Mouse (Mus musculus): Measurements from ENCODE around the gene Yipf2.

DNA sequence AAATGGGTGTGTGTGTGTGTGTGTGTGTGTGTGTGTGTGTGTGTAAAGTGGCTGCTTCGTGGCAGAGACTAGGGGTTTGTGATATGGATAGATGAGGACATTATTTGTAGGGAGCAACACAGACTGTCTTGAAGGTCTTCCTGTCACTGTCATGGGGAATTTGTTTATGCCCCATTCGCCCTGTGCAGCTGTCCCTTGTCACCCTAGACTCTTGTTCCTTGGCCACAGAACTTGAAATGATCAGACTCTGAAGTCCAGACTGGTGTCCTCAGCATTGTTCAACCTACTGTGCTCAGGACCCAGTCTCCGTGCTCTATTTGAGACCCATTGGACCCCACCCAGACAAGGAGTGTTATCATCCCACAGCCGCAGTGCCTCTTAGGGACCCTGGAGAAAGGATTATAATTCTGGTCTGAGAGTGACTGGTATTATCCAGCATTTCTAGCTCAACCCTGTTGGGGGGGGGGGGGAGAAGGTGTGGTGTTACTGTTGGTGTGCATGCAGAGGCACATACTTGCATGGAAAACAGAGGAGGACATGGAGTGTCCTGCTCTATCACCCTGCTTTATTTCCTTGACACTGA lies 27.5 kb downstream of the Yipf2 start:
- TF ChIP-seq CTCF (IDR thresholded peaks at IDR 0.05; ENCODE audit: low read depth, low read length), result no peak
- no peak for TF ChIP-seq GATA1 (IDR thresholded peaks at IDR 0.05; ENCODE audit: borderline replicate concordance, low read length)
- no peak for TF ChIP-seq TAL1 (conservative IDR thresholded peaks at IDR 0.05; ENCODE audit: low read depth, low read length)
- TF ChIP-seq POLR2AphosphoS5 (IDR thresholded peaks at IDR 0.05; ENCODE audit: insufficient replicate concordance, low read depth, low read length), result no peak
- no peak for TF ChIP-seq GATA2 (IDR thresholded peaks at IDR 0.05; ENCODE audit: borderline replicate concordance, low read depth, low read length)

Measured in G1E (cell line).